Mouse (Mus musculus) limb, embryonic 13.5 days (tissue): ENCODE measurements around the gene Uaca. TPM values are rescaled to one million over a fixed set of nuclear protein-coding genes. Genes with fewer than 3 reads are reported as not detected.

Source experiments
- ATAC-seq: fragments of 200-750 bp; cut with Nextera tagmentation; 2 replicates; pipeline ENCODE4 v1.8.0; 2017; ENCODE audit warnings: low read depth, moderate number of reproducible peaks, moderate TSS enrichment; ENCODE audit not compliant: low FRiP score
- H3K27ac ChIP-seq: fragments of 300-500 bp; sonication (generic); 2 replicates; pipeline ENCODE4 v1.5.1; 2015; ENCODE audit warnings: inconsistent platforms, mild to moderate bottlenecking, moderate library complexity
- H3K27me3 ChIP-seq: fragments of 300-500 bp; sonication (generic); 2 replicates; pipeline ENCODE4 v1.6.1; 2015; ENCODE audit warnings: mild to moderate bottlenecking, inconsistent platforms
- H3K36me3 ChIP-seq: fragments of 300-500 bp; sonication (generic); 2 replicates; pipeline ENCODE4 v1.6.1; 2015; ENCODE audit warnings: inconsistent platforms, mild to moderate bottlenecking, moderate library complexity
- H3K4me1 ChIP-seq: fragments of 300-500 bp; sonication (generic); 2 replicates; pipeline ENCODE4 v1.6.1; 2015; ENCODE audit warnings: inconsistent platforms
- H3K4me2 ChIP-seq: fragments of 300-500 bp; sonication (generic); replicated peaks from 2 replicates; pipeline ENCODE4 v1.6.1; 2015; ENCODE audit warnings: inconsistent platforms, mild to moderate bottlenecking, moderate library complexity
- H3K4me3 ChIP-seq: fragments of 300-500 bp; sonication (generic); 2 replicates; pipeline ENCODE4 v1.5.1; 2015; ENCODE audit warnings: moderate library complexity, mild to moderate bottlenecking, inconsistent platforms
- H3K9ac ChIP-seq: fragments of 300-500 bp; sonication (generic); 2 replicates; pipeline ENCODE4 v1.6.1; 2015; ENCODE audit warnings: mild to moderate bottlenecking, inconsistent platforms
- H3K9me3 ChIP-seq: fragments of 300-500 bp; sonication (generic); 2 replicates; pipeline ENCODE4 v1.6.1; 2016; ENCODE audit warnings: inconsistent platforms
- WGBS: fragments of 180-500 bp; shearing (Covaris S2); methylation state at CpG from one replicate; pipeline ENCODE4 v1.1.7; 2015; 5-methylcytosine and 5-hydroxymethylcytosine counted together
- polyA plus RNA-seq: library from polyadenylated mRNA; unstranded; fragments of >200 nt; fragmentation: Nextera tagmentation; extraction: Ambion mirVana; gene quantifications from 2 replicates; pipeline ENCODE4 v1.2.1, GENCODE M21; 2015

Uaca gene
- polyA plus RNA-seq, 1 experiment from 2014 or later = 31.4 TPM

GRCm38 (mm10) chr9:60759436-60760007 lies 34.8 kb upstream of the Uaca start:
- Histone ChIP-seq H3K9me3 (no peaks in the 10 kb centered on the region; the same call in 1 of the 2 replicates), H3K9ac (no peak overlapping the region), H3K36me3 (no peaks in the 10 kb centered on the region), H3K4me2 (no peak overlapping the region), H3K27ac (no peak overlapping the region), H3K4me3 (no peak overlapping the region), H3K27me3 (no peaks in the 10 kb centered on the region), H3K4me1 (peaks cover 16% of the 10 kb centered on the region)
- no peak for ATAC-seq
- 60% methylated on average over 10 of the region's 10 CpGs for WGBS

GRCm38 (mm10) chr9:60765181-60765580 lies 29.2 kb upstream of the Uaca start:
- Histone ChIP-seq H3K4me3 (no peak overlapping the region), H3K27me3 (no peaks in the 10 kb centered on the region), H3K36me3 (no peaks in the 10 kb centered on the region), H3K4me1 (peaks cover 18% of the 10 kb centered on the region), H3K9me3 (no peaks in the 10 kb centered on the region; the same call in 1 of the 2 replicates), H3K9ac (no peak overlapping the region), H3K4me2 (no peak overlapping the region), H3K27ac (no peak overlapping the region)
- no peak for ATAC-seq
- 9% methylated on average over 2 of the region's 2 CpGs for WGBS

- Histone ChIP-seq H3K4me1 (peaks cover 18% of the 10 kb centered on the region), H3K9me3 (no peaks in the 10 kb centered on the region), H3K27ac (no peak overlapping the region; the same call in 1 of the 2 replicates), H3K4me3 (no peak overlapping the region), H3K9ac (no peak overlapping the region), H3K36me3 (no peaks in the 10 kb centered on the region), H3K4me2 (no peak overlapping the region), H3K27me3 (no peaks in the 10 kb centered on the region)
- no peak for ATAC-seq
- 78% methylated on average over 9 of the region's 9 CpGs for WGBS
Measured at GRCm38 (mm10) chr9:60768393-60768792, 25.9 kb upstream of the Uaca start.

- Histone ChIP-seq H3K4me1 (peaks cover 18% of the 10 kb centered on the region), H3K4me2 (no peak overlapping the region), H3K9me3 (no peaks in the 10 kb centered on the region), H3K27me3 (no peaks in the 10 kb centered on the region), H3K36me3 (no peaks in the 10 kb centered on the region), H3K4me3 (no peak overlapping the region), H3K9ac (no peak overlapping the region), H3K27ac (no peak overlapping the region)
- 63% methylated on average over 6 of the region's 6 CpGs for WGBS
- no peak for ATAC-seq
Measured at GRCm38 (mm10) chr9:60769711-60770111, 24.6 kb upstream of the Uaca start.

- no peak overlapping the region for H3K4me2 ChIP-seq
- WGBS = 89% methylated on average over 2 of the region's 2 CpGs
- H3K27me3 ChIP-seq = no peaks in the 10 kb centered on the region
- H3K27ac ChIP-seq = no peak overlapping the region
- H3K9me3 ChIP-seq = no peaks in the 10 kb centered on the region
- no peak overlapping the region for H3K9ac ChIP-seq
- no peaks in the 10 kb centered on the region for H3K36me3 ChIP-seq
- ATAC-seq = no peak
- peaks cover 13% of the 10 kb centered on the region for H3K4me1 ChIP-seq
- no peak overlapping the region for H3K4me3 ChIP-seq
Measured at GRCm38 (mm10) chr9:60773713-60774112, 20.6 kb upstream of the Uaca start.

- no peak for ATAC-seq
- 85% methylated on average over 9 of the region's 9 CpGs for WGBS
- no peak overlapping the region for H3K27ac ChIP-seq
Measured at GRCm38 (mm10) chr9:60776899-60777298, 17.4 kb upstream of the Uaca start.

GRCm38 (mm10) chr9:60782057-60782789 lies 12.1 kb upstream of the Uaca start:
- 85% methylated on average over 9 of the region's 9 CpGs for WGBS

More at GRCm38 (mm10) chr9:60776899-60777298, 17.4 kb upstream of the Uaca start:
- no peak overlapping the region for H3K4me3 ChIP-seq
- H3K9ac ChIP-seq = no peak overlapping the region
- no peaks in the 10 kb centered on the region for H3K27me3 ChIP-seq
- H3K4me1 ChIP-seq = peaks cover 2% of the 10 kb centered on the region; the same call in 1 of the 2 replicates
- H3K36me3 ChIP-seq = no peaks in the 10 kb centered on the region
- H3K9me3 ChIP-seq = no peaks in the 10 kb centered on the region
- no peak overlapping the region for H3K4me2 ChIP-seq

GRCm38 (mm10) chr9:60785069-60785468 lies 9.3 kb upstream of the Uaca start:
- no peak overlapping the region for H3K27ac ChIP-seq
- H3K9me3 ChIP-seq = no peaks in the 10 kb centered on the region

More at GRCm38 (mm10) chr9:60782057-60782789, 12.1 kb upstream of the Uaca start:
- Histone ChIP-seq H3K9ac (no peak overlapping the region), H3K4me3 (no peak overlapping the region), H3K36me3 (no peaks in the 10 kb centered on the region), H3K4me1 (peaks cover 2% of the 10 kb centered on the region; the same call in 1 of the 2 replicates), H3K4me2 (no peak overlapping the region), H3K27ac (no peak overlapping the region), H3K27me3 (no peaks in the 10 kb centered on the region), H3K9me3 (no peaks in the 10 kb centered on the region)
- ATAC-seq = no peak

GRCm38 (mm10) chr9:60787517-60788110 lies 6.7 kb upstream of the Uaca start:
- no peaks in the 10 kb centered on the region for H3K9me3 ChIP-seq
- WGBS = 8% methylated on average over 2 of the region's 2 CpGs
- no peak overlapping the region for H3K4me2 ChIP-seq
- H3K27ac ChIP-seq = no peak overlapping the region
- no peaks in the 10 kb centered on the region for H3K36me3 ChIP-seq
- no peak for ATAC-seq
- no peaks in the 10 kb centered on the region for H3K27me3 ChIP-seq
- H3K4me3 ChIP-seq = no peak overlapping the region
- no peak overlapping the region for H3K9ac ChIP-seq
- no peaks in the 10 kb centered on the region for H3K4me1 ChIP-seq

More at GRCm38 (mm10) chr9:60785069-60785468, 9.3 kb upstream of the Uaca start:
- Histone ChIP-seq H3K36me3 (no peaks in the 10 kb centered on the region), H3K4me1 (no peaks in the 10 kb centered on the region), H3K27me3 (no peaks in the 10 kb centered on the region), H3K4me2 (no peak overlapping the region), H3K4me3 (no peak overlapping the region), H3K9ac (no peak overlapping the region)
- 59% methylated on average over 4 of the region's 4 CpGs for WGBS
- no peak for ATAC-seq

- H3K27me3 ChIP-seq = no peaks in the 10 kb centered on the region
- H3K36me3 ChIP-seq = no peaks in the 10 kb centered on the region
- H3K27ac ChIP-seq = no peak overlapping the region
- 91% methylated on average over 2 of the region's 2 CpGs for WGBS
- H3K9me3 ChIP-seq = no peaks in the 10 kb centered on the region
- no peak overlapping the region for H3K9ac ChIP-seq
- peaks cover 4% of the 10 kb centered on the region; the same call in 1 of the 2 replicates for H3K4me1 ChIP-seq
- no peak overlapping the region for H3K4me3 ChIP-seq
- ATAC-seq = no peak
- no peak overlapping the region for H3K4me2 ChIP-seq
Measured at GRCm38 (mm10) chr9:60790282-60790681, 4.1 kb upstream of the Uaca start.

- under 1% methylated on average over 30 of the region's 30 CpGs for WGBS
- Histone ChIP-seq H3K4me1 (peaks cover 20% of the 10 kb centered on the region), H3K9ac (peak overlapping the region; percentile 84), H3K9me3 (no peaks in the 10 kb centered on the region), H3K4me2 (peak overlapping the region; percentile 92), H3K27ac (no peak overlapping the region), H3K36me3 (no peaks in the 10 kb centered on the region), H3K4me3 (peak overlapping the region; percentile 83), H3K27me3 (no peaks in the 10 kb centered on the region)
- ATAC-seq = peak; percentile 17; the same call in 1 of the 2 replicates
Measured at GRCm38 (mm10) chr9:60794841-60795351, 554 bp downstream of the Uaca start.

- no peak for ATAC-seq
- Histone ChIP-seq H3K9ac (no peak overlapping the region), H3K4me1 (peaks cover 20% of the 10 kb centered on the region), H3K4me3 (0 out of 2 replicates have a peak overlapping the region, but pooled peaks have one; percentile 83), H3K27ac (no peak overlapping the region), H3K36me3 (no peaks in the 10 kb centered on the region), H3K4me2 (no peak overlapping the region), H3K27me3 (no peaks in the 10 kb centered on the region), H3K9me3 (no peaks in the 10 kb centered on the region)
- WGBS = 85% methylated on average over 7 of the region's 7 CpGs
Measured at GRCm38 (mm10) chr9:60796076-60796475, 1.7 kb downstream of the Uaca start.
